Comparison of ENCODE assay signal across 10 mouse cellular contexts in the genomic region with DNA sequence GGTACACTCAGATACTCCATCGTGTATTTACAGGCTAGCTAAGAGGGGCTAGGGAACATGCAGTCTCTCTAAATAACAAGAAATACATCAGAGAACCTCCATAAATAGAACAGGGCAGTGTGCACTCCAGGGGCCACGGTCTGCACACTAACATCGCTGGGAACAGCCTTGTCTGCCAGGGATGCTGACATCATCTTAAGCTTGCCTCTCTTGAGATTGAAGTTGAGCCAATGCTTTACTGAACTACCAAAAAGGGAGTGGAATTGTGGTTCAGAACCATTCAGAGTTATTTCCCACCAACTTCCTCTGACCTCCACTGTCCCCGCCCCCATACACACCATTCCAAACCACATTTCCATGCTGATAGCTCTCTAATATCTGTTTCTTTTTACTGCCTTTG.
DNase-seq lines count a peak whose midpoint lies in the region; ATAC-seq and TF ChIP-seq lines count a peak whose summit lies in the region.
"Had no signal": no experiment of that assay in that cellular context is flagged by ENCODE, and none has a peak within 500 bp of the region (broad histone marks: within the 10 kb centered on the region; RNA-seq: fewer than 3 reads in every experiment).

No protein-coding gene starts in this region.

- peaks cover 13% of the 10 kb centered on the region; the same call in 1 of the 2 replicates for H3K4me1 ChIP-seq in limb, embryonic 14.5 days (ENCODE audit: control insufficient read depth, insufficient read depth, low read length)
- H3K4me1 ChIP-seq in limb, embryonic 10.5 days = peaks cover 5% of the 10 kb centered on the region; the same call in 1 of the 2 replicates
- H3K4me1 ChIP-seq in heart, postnatal 0 days (ENCODE audit: control insufficient read depth, insufficient read depth) = no peaks in the 10 kb centered on the region

- no peak; the same call in 1 of the 2 replicates for TF ChIP-seq EP300 in heart, postnatal 0 days (IDR thresholded peaks at IDR 0.05; ENCODE audit: low read depth)

- H3K4me2 ChIP-seq in limb, embryonic 14.5 days (replicated peaks; ENCODE audit: low read depth, low read length, severe bottlenecking) = no peak overlapping the region
- H3K4me2 ChIP-seq in heart, postnatal 0 days (ENCODE audit: low read depth, low read length) = peak overlapping the region; percentile 6; the same call in 1 of the 2 replicates
- H3K4me2 ChIP-seq: forebrain, embryonic 12.5 days; midbrain, embryonic 15.5 days had no signal

- H3K27me3 ChIP-seq in limb, embryonic 14.5 days (ENCODE audit: control insufficient read depth, insufficient read depth, low read length) = no peaks in the 10 kb centered on the region
- H3K27me3 ChIP-seq in limb, embryonic 10.5 days (ENCODE audit: low read depth, poor library complexity, severe bottlenecking) = no peaks in the 10 kb centered on the region
- H3K27me3 ChIP-seq in heart, postnatal 0 days (ENCODE audit: control insufficient read depth, insufficient read depth, low read length) = no peaks in the 10 kb centered on the region
- H3K27me3 ChIP-seq: forebrain, embryonic 12.5 days; midbrain, embryonic 15.5 days had no signal

- H3K9ac ChIP-seq in limb, embryonic 14.5 days (ENCODE audit: low read depth, low read length, severe bottlenecking) = no peak overlapping the region
- no peak overlapping the region for H3K9ac ChIP-seq in heart, postnatal 0 days (replicated peaks; ENCODE audit: low read depth, low read length)
- H3K9ac ChIP-seq: forebrain, embryonic 12.5 days; midbrain, embryonic 15.5 days had no signal

- TF ChIP-seq CTCF in heart, postnatal 0 days (IDR thresholded peaks at IDR 0.05; ENCODE audit: low read depth) = no peak

- ATAC-seq in limb, embryonic 14.5 days (ENCODE audit: low FRiP score, low read depth) = no peak
- ATAC-seq in heart, postnatal 0 days (ENCODE audit: insufficient read depth, low read depth) = peak; percentile 92
- ATAC-seq: midbrain, embryonic 15.5 days had no signal

- H3K27ac ChIP-seq in limb, embryonic 14.5 days (replicated peaks; ENCODE audit: low read depth, low read length) = no peak overlapping the region
- H3K27ac ChIP-seq in limb, embryonic 10.5 days = no peak overlapping the region
- H3K27ac ChIP-seq in heart, postnatal 0 days (ENCODE audit: low read depth) = peak overlapping the region; percentile 81
- H3K27ac ChIP-seq: forebrain, embryonic 12.5 days; midbrain, embryonic 15.5 days had no signal

- no peaks in the 10 kb centered on the region for H3K9me3 ChIP-seq in limb, embryonic 14.5 days (ENCODE audit: control insufficient read depth, low read length)
- no peaks in the 10 kb centered on the region for H3K9me3 ChIP-seq in limb, embryonic 10.5 days (replicated peaks)
- no peaks in the 10 kb centered on the region for H3K9me3 ChIP-seq in heart, postnatal 0 days (replicated peaks; ENCODE audit: control insufficient read depth, low read length)
- H3K9me3 ChIP-seq: forebrain, embryonic 12.5 days; G1E; midbrain, embryonic 15.5 days had no signal

- no peak overlapping the region for H3K4me3 ChIP-seq in limb, embryonic 14.5 days (replicated peaks; ENCODE audit: low read length)
- no peak overlapping the region for H3K4me3 ChIP-seq in limb, embryonic 10.5 days
- H3K4me3 ChIP-seq in heart, postnatal 0 days (ENCODE audit: low read depth, low read length) = no peak overlapping the region
- H3K4me3 ChIP-seq: forebrain, embryonic 12.5 days; midbrain, embryonic 15.5 days had no signal

- whole genome bisulfite sequencing in limb, embryonic 14.5 days = 63% methylated on average over 4 of the region's 4 CpGs
- 90% methylated on average over 4 of the region's 4 CpGs for WGBS in limb, embryonic 10.5 days
- 18% methylated on average over 4 of the region's 4 CpGs for WGBS in heart, postnatal 0 days

- no peak for TF ChIP-seq POLR2A in limb, embryonic 14.5 days (IDR thresholded peaks at IDR 0.05; ENCODE audit: borderline replicate concordance, extremely low read depth, insufficient read depth, insufficient read length)

- no peaks in the 10 kb centered on the region for H3K36me3 ChIP-seq in limb, embryonic 14.5 days (ENCODE audit: control insufficient read depth, insufficient read depth, low read length)
- H3K36me3 ChIP-seq in limb, embryonic 10.5 days = no peaks in the 10 kb centered on the region
- no peaks in the 10 kb centered on the region for H3K36me3 ChIP-seq in heart, postnatal 0 days (replicated peaks; ENCODE audit: control insufficient read depth, insufficient read depth, low read length)
- H3K36me3 ChIP-seq: forebrain, embryonic 12.5 days; G1E; midbrain, embryonic 15.5 days had no signal

- peak; percentile 32 for DNase-seq in limb, embryonic 14.5 days (ENCODE audit: low spot score)
- no peak for DNase-seq in limb, embryonic 10.5 days (ENCODE audit: low spot score)
- peak; percentile 42 to 52 for DNase-seq in heart, adult 18-20 months
- peak; percentile 83 for DNase-seq in heart, postnatal 0 days (ENCODE audit: low spot score)
- peak; percentile 20 to 47 for DNase-seq in lung, postnatal 4 days
- no peak for DNase-seq in cerebellum, adult 8-10 months
- no peak for DNase-seq in urinary bladder, postnatal 4 days (ENCODE audit: low spot score in 2 of 2)

Comparison
In these comparisons a context has a peak if more than half of its experiments do, and no peak if none do; other contexts are left out.
1. DNase-seq: peak in limb, embryonic 14.5 days (single experiment), heart, adult 18-20 months (2 of 2), heart, postnatal 0 days (single experiment) and lung, postnatal 4 days (2 of 2); none in limb, embryonic 10.5 days (single experiment), cerebellum, adult 8-10 months (single experiment) and urinary bladder, postnatal 4 days (0 of 2).